Mouse (Mus musculus) large intestine, adult 2 months (tissue): ENCODE data around the gene Acod1. TPM values are rescaled to one million over a fixed set of nuclear protein-coding genes. Genes with fewer than 3 reads are reported as not detected.

Experiments
- DNase-seq: peaks from one replicate; pipeline ENCODE4 v3.0.0-alpha.2; 2012; ENCODE audit warnings: low read depth, low spot score
- WGBS: fragments of 180-500 bp; shearing (Covaris S2); methylation state at CpG from one replicate; pipeline ENCODE4 v1.1.7; 2018; 5-methylcytosine and 5-hydroxymethylcytosine counted together
- polyA plus RNA-seq: library from polyadenylated mRNA; depleted of rRNA; stranded (reverse); fragments of >200 nt; gene quantifications from 2 replicates; pipeline ENCODE4 v1.2.3, GENCODE M21; 2012; rRNA removed

The Acod1 gene
- 0.55 and 0.85 TPM in 2 replicates for polyA plus RNA-seq

DNA sequence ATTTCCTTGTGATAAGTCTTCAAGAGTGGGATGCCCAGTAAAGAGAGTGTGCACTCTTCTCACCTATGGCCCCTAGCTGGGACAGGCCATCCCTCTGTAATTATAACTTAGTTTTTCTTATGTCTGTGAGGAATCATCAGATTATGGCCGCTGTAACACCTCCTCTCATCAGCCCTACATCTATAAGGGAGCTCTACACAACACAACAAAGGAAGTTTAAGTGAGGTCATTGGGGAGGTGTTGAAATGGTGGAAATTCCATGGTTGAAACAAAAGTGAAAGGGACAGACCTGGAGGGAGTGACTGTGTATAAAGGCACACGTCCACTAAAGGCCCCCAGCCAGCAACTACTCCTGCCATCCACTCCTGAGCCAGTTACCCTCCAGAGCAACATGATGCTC, at the start of gene Acod1:
TSS of gene Acod1 (plus strand) at position 301 of the 400 bp plus-strand sequence.
- no peak for DNase-seq
- 56% methylated on average over 2 of the region's 2 CpGs for WGBS

GRCm38 (mm10) chr14:103007737-103008136, 39.0 kb upstream of the Acod1 start:
- 72% methylated on average over 4 of the region's 4 CpGs for WGBS
- DNase-seq = no peak

DNA sequence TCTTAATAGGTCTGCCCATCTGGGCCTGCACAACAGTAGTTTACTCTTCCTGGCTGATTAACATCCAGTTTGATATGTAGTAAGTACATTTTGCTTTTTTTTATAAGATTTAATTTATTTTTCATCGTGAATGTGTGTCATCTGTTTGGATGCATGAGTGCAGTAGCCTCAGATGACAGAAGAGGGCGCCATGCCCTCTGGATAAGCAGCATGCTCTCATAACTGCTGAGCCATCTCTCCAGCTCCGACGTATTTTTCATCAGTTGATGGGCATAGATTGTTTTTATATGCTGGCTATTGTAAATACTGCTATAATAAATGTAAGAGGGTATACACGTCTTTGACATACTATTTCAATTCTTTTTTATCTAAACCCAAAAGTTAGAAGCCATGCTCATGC, 35.0 kb upstream of the Acod1 start:
- peak; percentile 4 for DNase-seq
- 22% methylated on average over 5 of the region's 5 CpGs for WGBS

- DNase-seq = peak; percentile 10
- 24% methylated on average over 4 of the region's 4 CpGs for WGBS
Observed at GRCm38 (mm10) chr14:103012563-103013150, 34.1 kb upstream of the Acod1 start.

GRCm38 (mm10) chr14:103017009-103017408, 29.8 kb upstream of the Acod1 start:
- no peak for DNase-seq
- WGBS = 56% methylated on average over 5 of the region's 5 CpGs

GRCm38 (mm10) chr14:103020046-103020445, 26.7 kb upstream of the Acod1 start:
- WGBS = 28% methylated on average over 2 of the region's 2 CpGs
- DNase-seq = no peak

- WGBS = 57% methylated on average over 2 of the region's 2 CpGs
- no peak for DNase-seq
Observed at GRCm38 (mm10) chr14:103029203-103029602, 17.6 kb upstream of the Acod1 start.

DNA sequence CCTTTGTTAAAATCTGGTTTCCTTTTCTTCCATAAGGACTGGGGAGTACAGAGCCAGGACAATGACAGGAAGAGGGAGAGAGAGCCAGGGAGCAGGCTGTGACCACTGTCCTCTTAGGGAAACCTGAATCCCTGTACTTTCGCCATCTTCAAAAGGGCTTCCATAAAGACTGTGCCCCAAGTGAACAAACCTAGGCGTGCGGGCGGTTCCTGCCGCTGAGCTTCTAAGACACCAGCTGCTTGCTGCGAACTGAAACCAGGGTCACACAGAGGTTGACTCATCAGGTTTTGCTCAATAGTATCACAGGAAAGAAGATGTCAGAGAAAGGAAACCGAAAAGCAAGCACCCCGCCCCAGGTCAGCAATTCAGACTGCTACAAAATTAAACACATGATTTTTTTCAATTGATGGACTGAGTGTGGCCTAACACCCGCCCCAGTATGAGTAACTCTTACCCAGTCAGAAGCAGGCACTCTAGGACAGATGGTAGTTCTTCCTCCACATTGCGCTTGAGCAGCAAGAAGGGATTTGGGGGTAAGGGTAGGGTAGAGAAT, 13.4 kb upstream of the Acod1 start:
- WGBS = 35% methylated on average over 10 of the region's 10 CpGs
- no peak for DNase-seq

DNA sequence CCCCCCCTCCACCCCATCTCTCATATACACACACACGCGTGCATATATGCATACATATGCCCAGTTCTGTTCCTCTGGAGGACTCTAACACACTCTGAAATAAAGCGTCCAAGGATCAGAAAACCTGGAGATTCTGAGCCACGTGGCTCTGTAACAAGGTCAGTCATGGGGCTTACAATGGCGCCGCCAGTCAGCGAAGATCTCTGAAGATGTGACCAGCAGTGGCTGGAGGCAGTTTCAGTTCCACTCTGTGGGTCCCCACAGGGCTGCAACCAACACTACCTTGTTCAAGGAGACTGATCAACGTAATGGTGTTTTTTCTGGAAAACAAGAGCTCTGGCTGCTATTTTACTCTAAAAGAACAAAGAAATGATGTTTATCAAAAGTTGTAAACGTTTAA, 12.7 kb upstream of the Acod1 start:
- WGBS = 79% methylated on average over 9 of the region's 9 CpGs
- DNase-seq = no peak

DNA sequence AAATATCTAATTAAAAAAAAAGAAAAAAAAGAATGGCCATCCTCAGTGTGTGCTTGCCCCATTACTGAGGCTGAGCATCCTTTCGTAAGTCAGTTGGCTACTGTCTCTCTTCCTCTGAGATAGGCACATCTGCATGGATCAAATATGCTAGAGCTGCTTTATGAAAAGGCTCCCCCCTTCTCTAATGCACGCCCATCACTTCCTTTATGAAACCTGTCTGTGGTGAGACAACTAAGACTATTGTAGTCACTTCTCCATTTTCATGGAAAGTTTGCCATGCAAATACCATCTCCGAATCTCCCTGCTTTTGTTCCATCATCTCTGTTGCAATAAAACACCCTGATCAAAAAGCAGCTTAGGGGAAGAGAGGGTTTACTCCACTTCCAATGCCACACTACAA, 9.8 kb upstream of the Acod1 start:
- WGBS = 74% methylated on average over 3 of the region's 3 CpGs
- no peak for DNase-seq

DNA sequence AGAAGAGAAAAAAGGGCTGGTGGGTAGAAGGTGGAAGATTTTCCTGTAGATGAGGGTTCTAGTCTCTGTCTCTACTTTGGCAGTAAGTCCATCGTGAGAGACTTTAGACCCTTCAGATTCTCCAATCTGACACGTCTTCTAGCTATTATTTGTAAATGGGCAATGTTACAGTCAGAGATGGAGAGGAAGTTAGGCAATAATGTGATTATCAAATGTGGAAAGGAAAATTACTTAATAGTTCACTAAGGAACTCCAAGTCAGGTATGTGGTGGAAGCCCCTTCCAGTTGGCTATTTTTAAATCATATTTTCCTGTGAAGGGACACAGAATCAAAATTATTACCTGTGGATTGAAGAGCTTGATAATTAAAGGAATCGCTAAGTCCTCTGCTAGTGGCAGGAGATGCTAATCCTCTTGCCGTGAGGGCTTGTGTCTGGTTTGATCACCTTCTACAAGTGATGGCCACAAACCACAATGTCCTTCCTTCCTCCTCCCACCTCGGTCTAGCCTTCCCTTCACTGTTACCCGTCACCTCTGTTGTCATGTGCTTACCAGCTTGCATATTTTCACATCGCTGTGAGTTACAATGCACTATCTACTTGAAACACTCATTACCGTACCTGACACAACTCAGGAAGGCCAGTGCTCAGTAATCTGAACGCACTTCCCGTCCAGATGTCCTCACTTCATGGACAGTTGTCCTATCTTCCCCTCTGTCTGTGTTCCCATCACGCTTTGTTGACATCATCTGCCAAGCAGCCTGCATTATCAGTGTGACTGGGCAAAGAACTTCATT, 1.7 kb downstream of the Acod1 start:
- WGBS = 77% methylated on average over 11 of the region's 11 CpGs
- no peak for DNase-seq

DNA sequence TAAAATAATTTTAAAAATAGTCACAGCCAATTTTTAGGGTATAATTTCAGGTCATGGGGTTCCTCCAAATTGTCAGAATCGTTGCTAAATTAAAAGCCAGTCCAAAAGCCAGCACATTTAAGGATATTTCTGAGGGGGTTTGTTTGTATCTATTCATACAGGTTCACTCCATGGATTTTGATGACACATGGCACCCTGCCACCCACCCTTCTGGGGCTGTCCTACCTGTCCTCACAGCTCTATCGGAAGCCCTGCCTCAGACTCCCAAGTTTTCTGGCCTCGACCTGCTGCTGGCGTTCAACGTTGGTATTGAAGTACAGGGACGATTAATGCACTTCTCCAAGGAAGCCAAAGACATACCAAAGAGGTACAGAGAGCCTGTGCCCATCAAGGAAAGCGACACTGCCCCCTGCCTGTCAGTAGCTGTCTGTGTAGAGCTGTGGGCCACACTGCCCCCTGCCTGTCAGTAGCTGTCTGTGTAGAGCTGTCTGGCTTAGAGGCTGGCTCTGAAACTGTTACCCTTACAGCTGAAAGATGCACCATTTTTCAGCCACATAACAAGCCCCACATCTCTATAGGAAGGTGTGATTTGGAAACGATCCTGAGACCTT, 4.5 kb downstream of the Acod1 start:
- DNase-seq = peak; percentile 21
- WGBS = 31% methylated on average over 8 of the region's 8 CpGs

DNA sequence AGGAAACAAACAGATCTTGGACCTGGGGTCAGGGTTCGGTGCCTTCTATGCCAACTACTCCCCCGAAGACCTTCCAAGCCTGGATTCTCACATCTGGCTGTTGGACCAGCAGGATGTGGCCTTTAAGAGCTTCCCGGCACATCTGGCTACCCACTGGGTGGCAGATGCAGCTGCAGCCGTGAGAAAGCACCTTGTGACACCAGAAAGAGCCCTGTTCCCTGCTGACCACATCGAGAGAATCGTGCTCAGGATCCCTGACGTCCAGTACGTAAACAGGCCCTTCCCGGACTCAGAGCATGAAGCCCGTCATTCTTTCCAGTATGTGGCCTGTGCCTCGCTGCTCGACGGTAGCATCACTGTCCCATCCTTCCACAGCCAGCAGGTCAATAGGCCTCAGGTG, 8.0 kb downstream of the Acod1 start:
- 85% methylated on average over 13 of the region's 13 CpGs for whole genome bisulfite sequencing

DNA sequence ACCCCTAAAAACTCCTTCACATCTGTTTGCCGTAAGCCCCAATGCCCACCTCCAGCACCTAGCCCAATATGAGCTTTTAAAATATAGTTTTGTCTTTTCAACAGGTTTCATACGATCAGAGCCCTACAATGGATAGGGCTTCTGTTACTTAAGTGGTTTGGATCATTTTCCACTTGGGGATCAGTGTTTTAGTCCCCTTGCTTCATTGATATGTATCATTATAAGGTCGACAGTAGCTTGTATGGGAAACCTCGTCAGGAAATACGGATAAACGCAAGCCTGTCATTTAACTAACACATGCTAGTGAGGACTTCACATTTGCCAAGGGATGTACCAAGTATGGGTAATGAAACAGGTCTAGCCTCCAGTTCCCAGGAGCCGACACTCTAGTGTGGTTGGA, 9.8 kb downstream of the Acod1 start:
- no peak for DNase-seq
- WGBS = 88% methylated on average over 7 of the region's 7 CpGs

More for the DNA sequence above, 8.0 kb downstream of the Acod1 start:
- no peak for DNase-seq

DNA sequence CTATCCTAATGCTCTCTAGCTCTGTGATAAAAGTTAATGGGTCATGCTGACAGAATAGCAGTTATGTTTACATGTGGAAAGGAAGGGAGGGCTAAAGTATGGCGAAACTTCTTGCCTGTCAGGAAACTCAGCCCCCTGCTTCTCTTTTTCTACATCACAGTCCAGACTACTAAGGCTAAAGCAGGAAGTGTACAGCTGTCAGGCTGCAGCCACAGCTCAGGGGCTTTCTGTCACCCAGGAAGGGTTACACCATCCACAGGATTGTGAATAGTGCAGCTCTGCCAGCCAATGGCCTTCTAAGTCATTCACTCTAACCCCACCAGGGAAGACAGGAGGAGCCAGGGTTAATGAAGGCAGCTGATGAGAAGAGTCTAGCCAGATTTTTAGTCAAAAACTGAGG, 12.2 kb downstream of the Acod1 start:
- WGBS = 32% methylated on average over 1 of the region's 1 CpGs
- DNase-seq = no peak

GRCm38 (mm10) chr14:103059495-103059894, 12.7 kb downstream of the Acod1 start:
- no peak for DNase-seq
- WGBS = 82% methylated on average over 10 of the region's 10 CpGs

DNA sequence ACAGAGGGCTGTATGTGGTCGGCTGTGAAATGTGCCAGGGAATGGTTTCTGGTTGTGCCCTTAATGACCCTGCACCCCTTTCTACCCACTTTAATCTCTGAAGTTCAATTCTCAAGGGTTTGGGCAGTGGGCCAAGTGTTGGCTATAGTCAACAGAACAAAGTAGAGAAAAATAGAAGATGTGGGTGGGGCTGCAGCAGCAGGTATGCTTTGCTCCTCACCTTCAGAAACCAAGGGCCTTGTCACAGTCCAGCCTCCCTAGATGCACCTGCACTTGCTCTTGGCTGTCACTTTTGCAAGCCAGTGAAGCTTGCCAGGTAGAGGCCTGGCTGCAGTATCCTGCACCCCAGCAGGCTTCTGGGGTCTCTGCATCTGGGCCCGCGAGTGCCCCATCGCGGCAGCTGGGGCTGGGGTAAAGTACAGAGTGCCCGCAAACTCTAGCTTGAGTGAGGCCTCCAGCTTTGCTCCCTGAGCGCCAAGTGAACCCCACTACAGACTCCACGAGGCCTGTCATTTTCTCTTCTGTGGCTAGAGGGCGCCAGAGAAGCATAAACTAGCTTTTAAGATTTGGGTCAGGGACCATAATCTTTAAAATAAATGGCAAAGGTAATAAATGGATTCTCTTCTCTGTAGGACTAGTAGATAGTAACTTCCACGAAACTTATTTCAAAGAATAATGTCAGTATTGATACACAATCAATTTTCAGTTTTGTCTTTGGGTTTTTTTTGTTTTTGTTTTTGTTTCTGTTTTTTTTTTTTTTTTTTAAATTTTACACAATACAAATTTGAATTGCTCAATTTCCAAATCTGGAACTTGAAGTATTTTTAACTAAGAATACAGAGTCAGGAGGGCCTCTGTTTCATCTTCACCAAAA, 18.8 kb downstream of the Acod1 start:
- DNase-seq = peak; percentile 53
- 4% methylated on average over 10 of the region's 10 CpGs for WGBS

DNA sequence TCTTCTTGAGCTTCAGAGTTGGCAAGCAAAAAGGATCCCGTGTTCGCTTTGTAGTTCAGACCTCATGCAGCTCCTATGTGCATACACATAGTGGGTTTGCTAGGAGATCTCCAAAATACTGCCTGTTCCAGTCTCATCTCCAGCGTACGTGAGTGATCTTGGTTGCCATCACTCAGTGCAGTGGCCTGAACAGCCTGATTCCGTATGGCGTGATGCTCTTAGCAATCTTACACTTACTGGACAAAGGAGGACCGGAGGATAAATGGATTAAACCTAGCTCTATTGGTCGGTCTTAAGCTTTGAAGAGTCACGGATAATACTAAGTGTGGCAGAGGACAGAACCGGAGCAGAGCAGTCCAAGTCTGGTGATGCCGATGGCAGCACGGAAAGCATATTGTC, 22.7 kb downstream of the Acod1 start:
- WGBS = 13% methylated on average over 12 of the region's 12 CpGs

GRCm38 (mm10) chr14:103069864-103070611, 23.3 kb downstream of the Acod1 start, which contains the start of gene Cln5:
Gene Cln5, plus strand, starts transcription at chr14:103070216.
- peak; percentile 80 for DNase-seq
- 1% methylated on average over 65 of the region's 65 CpGs for WGBS

More for the DNA sequence above, 22.7 kb downstream of the Acod1 start:
- no peak for DNase-seq
